Mouse (Mus musculus) megakaryocyte progenitor cell, adult 5-6 weeks (primary cell): ENCODE data around the gene 1700057G04Rik. TPM values are rescaled to one million over a fixed set of nuclear protein-coding genes. Genes with fewer than 3 reads are reported as not detected.
A peak's percentile ranks its signal among the peaks of the same experiment; 100 is the strongest.

Source experiments
- ATAC-seq: replicated peaks from 2 replicates; pipeline ENCODE4 v1.8.0; 2016; ENCODE audit warnings: mild to moderate bottlenecking, moderate TSS enrichment, inconsistent platforms; ENCODE audit not compliant: poor library complexity
- total RNA-seq, 2 experiments: library from RNA; stranded (forward) in 1 of 2; stranded (reverse) in 1 of 2; fragments of 157-497, 149-512 nt in 1 of 2; fragments of 200-1000 nt in 1 of 2; gene quantifications; 2 replicates each; pipeline versions ENCODE4 v1.2.3 to v1.2.4; 2015 to 2017

The 1700057G04Rik gene
- total RNA-seq, 2 experiments from 2014 or later = not detected

- no peak for ATAC-seq
Observed at GRCm38 (mm10) chr9:92383415-92383814, 74.2 kb downstream of the 1700057G04Rik start.

- peak; percentile 73 for ATAC-seq
Observed at GRCm38 (mm10) chr9:92384401-92384800, 75.2 kb downstream of the 1700057G04Rik start.

GRCm38 (mm10) chr9:92385831-92386230 lies 76.7 kb downstream of the 1700057G04Rik start:
- no peak for ATAC-seq

- no peak for ATAC-seq
Observed at GRCm38 (mm10) chr9:92386871-92387270, 77.7 kb downstream of the 1700057G04Rik start.

GRCm38 (mm10) chr9:92387404-92387803 lies 78.2 kb downstream of the 1700057G04Rik start:
- ATAC-seq = peak; percentile 70

GRCm38 (mm10) chr9:92402628-92403027 lies 93.5 kb downstream of the 1700057G04Rik start:
- peak; percentile 57 for ATAC-seq

Other genes starting within 250 kb of the 1700057G04Rik start
- not detected in 2 replicates for gene Plscr5, start 116.4 kb upstream of the 1700057G04Rik start, total RNA-seq (2015)
- gene Plscr5, start 116.4 kb upstream of the 1700057G04Rik start, total RNA-seq (2017) = not detected in 2 replicates
- gene Plscr1, start 59.6 kb upstream of the 1700057G04Rik start, total RNA-seq (2015) = 47.3 and 65.8 TPM in 2 replicates
- gene Plscr1, start 59.6 kb upstream of the 1700057G04Rik start, total RNA-seq (2017) = 28.2 and 37.0 TPM in 2 replicates
- gene Plscr2, start 33.8 kb upstream of the 1700057G04Rik start, total RNA-seq (2015) = 0.30 TPM in 1 of 2 replicates, not detected in the other
- gene Plscr2, start 33.8 kb upstream of the 1700057G04Rik start, total RNA-seq (2017) = not detected in 2 replicates
- 0.71 and 1.6 TPM in 2 replicates for gene Plscr4, start 148.0 kb downstream of the 1700057G04Rik start, total RNA-seq (2015)
- gene Plscr4, start 148.0 kb downstream of the 1700057G04Rik start, total RNA-seq (2017) = 0.42 and 0.88 TPM in 2 replicates
- gene Plod2, start 232.8 kb downstream of the 1700057G04Rik start, total RNA-seq (2015) = 0.56 and 1.4 TPM in 2 replicates
- 1.3 and 2.0 TPM in 2 replicates for gene Plod2, start 232.8 kb downstream of the 1700057G04Rik start, total RNA-seq (2017)